Mouse (Mus musculus): ENCODE results near the gene Ddx20.

DNA sequence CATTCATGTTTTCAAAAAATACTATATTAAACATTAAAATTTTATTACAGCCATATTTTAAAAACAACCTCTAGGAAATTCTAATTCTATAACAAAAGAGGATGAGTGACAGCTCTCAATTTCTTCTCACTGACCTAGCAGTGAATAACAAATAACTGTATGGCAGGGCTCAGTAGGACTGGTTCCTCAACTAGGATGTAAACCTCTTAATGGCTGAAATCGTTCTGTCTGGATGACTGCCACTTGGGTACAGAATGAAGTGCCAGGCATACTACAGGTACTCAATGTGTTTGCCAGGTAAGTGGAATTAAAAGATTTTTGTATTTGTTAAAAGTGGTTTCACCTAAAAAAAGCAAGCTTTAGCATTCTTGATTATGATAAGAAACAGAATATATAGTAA is 48.8 kb upstream of the Ddx20 start:
- TF ChIP-seq CTCF (IDR thresholded peaks at IDR 0.05; ENCODE audit: borderline replicate concordance, insufficient read depth, low read depth, low read length), result no peak
- TF ChIP-seq POLR2A (IDR thresholded peaks at IDR 0.05; ENCODE audit: borderline replicate concordance, insufficient read depth, low read length), result no peak

Measured in cerebellum, adult 2 months (tissue).